Mouse (Mus musculus) heart, postnatal 0 days (tissue): ENCODE measurements around the gene Gm5868. TPM values are rescaled to one million over a fixed set of nuclear protein-coding genes. Genes with fewer than 3 reads are reported as not detected.
"Not testable (repeated sequence)": the region's sequence is repeated elsewhere in the genome, so short reads cannot be mapped to it uniquely, and the experiment has no call there.

Source experiments
- ATAC-seq: fragments of 200-750 bp; cut with Nextera tagmentation; 2 replicates; pipeline ENCODE4 v1.8.0; 2017; ENCODE audit warnings: low read depth, moderate number of reproducible peaks, moderate library complexity; ENCODE audit not compliant: insufficient read depth
- DNase-seq: peaks from one replicate; pipeline ENCODE4 v3.0.0-alpha.2; 2016; ENCODE audit warnings: low spot score
- H3K27ac ChIP-seq: fragments of 300-500 bp; sonication (generic); 2 replicates; pipeline ENCODE4 v1.5.1; 2014; ENCODE audit warnings: low read depth, mild to moderate bottlenecking
- H3K27me3 ChIP-seq: fragments of 300-500 bp; sonication (generic); 2 replicates; pipeline ENCODE4 v1.6.1; 2014; ENCODE audit warnings: low read length, mixed read lengths; ENCODE audit not compliant: control insufficient read depth, insufficient read depth
- H3K36me3 ChIP-seq: fragments of 300-500 bp; sonication (generic); replicated peaks from 2 replicates; pipeline ENCODE4 v1.6.1; 2014; ENCODE audit warnings: low read length, mixed read lengths; ENCODE audit not compliant: control insufficient read depth, insufficient read depth
- H3K4me1 ChIP-seq: fragments of 300-500 bp; sonication (generic); 2 replicates; pipeline ENCODE4 v1.6.1; 2014; ENCODE audit warnings: antibody characterized with exemption; ENCODE audit not compliant: control insufficient read depth, insufficient read depth
- H3K4me2 ChIP-seq: fragments of 300-500 bp; sonication (generic); 2 replicates; pipeline ENCODE4 v1.6.1; 2014; ENCODE audit warnings: low read depth, mild to moderate bottlenecking, low read length, moderate library complexity
- H3K4me3 ChIP-seq: fragments of 300-500 bp; sonication (generic); 2 replicates; pipeline ENCODE4 v1.5.1; 2014; ENCODE audit warnings: low read depth, low read length
- H3K9ac ChIP-seq: fragments of 300-500 bp; sonication (generic); replicated peaks from 2 replicates; pipeline ENCODE4 v1.6.1; 2014; ENCODE audit warnings: low read depth, low read length, mixed read lengths
- H3K9me3 ChIP-seq: fragments of 300-500 bp; sonication (generic); replicated peaks from 2 replicates; pipeline ENCODE4 v1.6.1; 2016; ENCODE audit warnings: low read length; ENCODE audit not compliant: control insufficient read depth
- CTCF ChIP-seq: IDR thresholded peaks from 2 replicates; pipeline ENCODE4 v1.5.1; 2016; ENCODE audit warnings: antibody characterized with exemption, control low read depth, low read depth
- EP300 ChIP-seq: IDR thresholded peaks from 2 replicates; pipeline ENCODE4 v1.6.1; 2016; ENCODE audit warnings: antibody characterized with exemption, low read depth
- WGBS: fragments of 180-500 bp; shearing (Covaris S2); extraction: QIAGEN DNeasy Blood & Tissue Kit; methylation state at CpG from one replicate; pipeline ENCODE4 v1.1.7; 2014; 5-methylcytosine and 5-hydroxymethylcytosine counted together
- polyA plus RNA-seq: library from polyadenylated mRNA; unstranded; fragments of >200 nt; fragmentation: Nextera tagmentation; extraction: Ambion mirVana; gene quantifications from 2 replicates; pipeline ENCODE4 v1.2.1, GENCODE M21; 2015
- total RNA-seq: library from RNA; depleted of rRNA; stranded (reverse); fragments of >200 nt; gene quantifications from 2 replicates; pipeline ENCODE4 v1.2.3, GENCODE M21; 2014; ENCODE audit warnings: low replicate concordance

The Gm5868 gene
- total and polyA plus RNA-seq, 2 experiments from 2014 or later: not detected

DNA sequence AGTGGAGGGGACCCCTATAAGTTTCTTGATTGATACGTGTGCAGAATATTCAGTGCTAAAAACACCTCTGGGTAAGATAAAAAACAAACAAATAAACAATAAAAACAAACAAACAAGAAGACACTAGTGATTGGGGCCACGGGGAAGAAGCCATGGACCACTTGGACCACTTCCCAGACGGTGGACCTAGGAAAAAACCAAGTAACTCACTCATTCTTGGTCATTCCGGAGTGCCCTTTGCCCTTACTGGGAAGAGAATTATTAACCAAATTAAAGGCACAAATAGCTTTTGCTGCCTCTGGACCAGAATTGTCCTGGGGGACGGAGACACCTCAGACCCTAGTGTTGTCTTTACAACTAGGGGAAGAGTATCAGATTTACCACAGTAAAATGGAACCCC lies 21.7 kb downstream of the Gm5868 start:
- no peak overlapping the region for H3K4me2 ChIP-seq
- 89% methylated on average over 5 of the region's 5 CpGs for WGBS

DNA sequence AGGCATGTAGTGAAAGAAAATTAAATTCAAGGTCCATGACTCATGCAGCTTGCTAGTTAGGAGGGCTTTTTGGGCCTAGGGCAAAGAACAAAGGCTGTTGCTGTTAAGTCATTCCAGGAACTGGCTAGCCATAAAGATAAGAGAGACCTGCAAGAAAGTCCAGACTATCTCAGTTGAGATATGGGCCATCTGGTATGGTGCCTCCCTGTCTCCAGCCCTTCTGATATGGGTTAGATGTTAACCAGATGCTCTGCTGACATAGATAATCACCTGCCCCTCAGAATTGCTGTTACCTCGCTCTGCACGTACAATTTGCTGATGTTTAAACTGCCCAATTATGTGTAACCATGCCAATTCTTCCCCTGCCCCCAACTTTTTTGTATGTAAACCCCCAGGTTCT lies 24.2 kb downstream of the Gm5868 start:
- H3K27ac ChIP-seq, H3K27me3 ChIP-seq, H3K9ac ChIP-seq, ATAC-seq, H3K4me1 ChIP-seq, DNase-seq, H3K4me2 ChIP-seq, H3K4me3 ChIP-seq, H3K9me3 ChIP-seq, H3K36me3 ChIP-seq: not testable (repeated sequence)
- WGBS: 45% methylated on average over 2 of the region's 2 CpGs

More for the DNA sequence above, 21.7 kb downstream of the Gm5868 start:
- Histone ChIP-seq H3K27me3 (no peaks in the 10 kb centered on the region), H3K4me1 (no peaks in the 10 kb centered on the region), H3K9ac (no peak overlapping the region), H3K27ac (no peak overlapping the region), H3K9me3 (peaks cover 10% of the 10 kb centered on the region; the same call in 1 of the 2 replicates), H3K36me3 (no peaks in the 10 kb centered on the region), H3K4me3 (no peak overlapping the region)
- no peak for ATAC-seq
- no peak for TF ChIP-seq CTCF
- no peak for TF ChIP-seq EP300
- no peak for DNase-seq

DNA sequence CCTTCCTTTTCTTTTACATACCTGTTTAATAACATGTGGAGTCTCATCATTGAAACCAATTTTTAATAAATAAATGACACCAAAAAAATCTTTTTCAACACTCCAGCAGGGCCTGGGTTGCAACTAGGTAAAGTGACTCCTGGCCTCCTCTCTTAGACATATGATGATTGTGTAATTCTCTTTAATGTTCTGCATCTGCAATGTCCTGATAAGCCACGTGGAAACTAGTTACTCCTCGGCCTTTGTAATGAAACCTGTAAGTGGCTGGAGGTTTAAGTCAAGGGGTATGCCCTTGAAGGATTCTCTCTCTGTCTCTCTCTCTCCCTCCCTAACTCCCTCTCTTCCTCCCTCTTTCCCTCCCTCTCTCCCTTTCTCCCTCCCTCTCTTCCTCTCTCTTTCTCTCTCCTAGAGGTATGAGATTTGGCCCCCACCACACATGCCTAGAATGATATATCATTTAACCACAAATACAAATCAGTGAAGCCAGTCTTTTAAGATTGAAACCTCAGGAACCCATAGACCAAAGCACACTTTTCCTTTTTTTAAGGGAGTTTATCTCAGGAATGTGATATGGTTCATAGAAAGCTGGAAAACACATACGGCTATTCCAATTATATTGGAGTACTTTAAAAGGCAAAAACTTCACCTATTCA lies 26.2 kb downstream of the Gm5868 start:
- H3K9me3 ChIP-seq: no peaks in the 10 kb centered on the region
- no peak overlapping the region for H3K4me2 ChIP-seq
- no peaks in the 10 kb centered on the region for H3K36me3 ChIP-seq
- peaks cover 10% of the 10 kb centered on the region; the same call in 1 of the 2 replicates for H3K4me1 ChIP-seq
- no peaks in the 10 kb centered on the region for H3K27me3 ChIP-seq
- H3K9ac ChIP-seq: no peak overlapping the region
- WGBS: 39% methylated on average over 3 of the region's 3 CpGs
- DNase-seq (no peak), ATAC-seq (no peak)
- TF ChIP-seq EP300: no peak
- TF ChIP-seq CTCF: no peak
- H3K4me3 ChIP-seq: no peak overlapping the region
- H3K27ac ChIP-seq: no peak overlapping the region

DNA sequence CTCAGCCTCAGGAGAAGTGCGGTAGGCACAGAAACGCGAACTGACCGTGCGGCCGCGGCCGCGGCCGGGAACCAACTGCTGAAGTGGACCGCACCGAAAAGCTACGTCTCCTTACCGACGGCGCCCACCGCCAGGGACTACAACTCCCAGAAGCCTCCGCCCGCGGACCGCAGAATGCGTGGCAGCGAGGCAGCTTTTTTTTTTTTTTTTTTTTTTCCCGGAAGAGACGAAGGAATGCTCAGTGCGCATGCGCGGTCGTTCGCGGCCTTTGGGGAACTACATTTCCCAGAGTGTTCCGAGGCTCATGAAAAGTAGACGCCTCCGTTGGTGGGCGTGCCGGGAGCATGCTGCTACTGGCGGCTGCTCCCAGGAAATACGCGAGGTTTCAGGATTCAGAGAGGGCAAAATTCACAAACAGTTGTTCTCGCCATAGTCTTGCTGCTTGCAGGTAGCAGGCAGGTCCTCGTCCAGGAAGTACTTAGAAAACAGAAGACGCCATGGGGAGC lies 27.8 kb downstream of the Gm5868 start, which contains the start of gene Nfxl1:
Gene Nfxl1, minus strand, starts transcription at position 141 of the 506 bp plus-strand sequence.
- H3K9me3 ChIP-seq: no peaks in the 10 kb centered on the region
- no peak for TF ChIP-seq CTCF
- TF ChIP-seq EP300: no peak
- peak within 1 kb of the TSS; percentile 70 for H3K9ac ChIP-seq
- DNase-seq (peak; percentile 96), ATAC-seq (peak; percentile 96)
- WGBS: under 1% methylated on average over 42 of the region's 42 CpGs
- peak within 1 kb of the TSS; percentile 4; the same call in 1 of the 2 replicates for H3K27ac ChIP-seq
- H3K4me1 ChIP-seq: peaks cover 10% of the 10 kb centered on the region; the same call in 1 of the 2 replicates
- peak within 1 kb of the TSS; percentile 97 for H3K4me2 ChIP-seq
- H3K36me3 ChIP-seq: peaks cover 5% of the 10 kb centered on the region; the same call in 1 of the 2 replicates
- H3K27me3 ChIP-seq: no peaks in the 10 kb centered on the region
- H3K4me3 ChIP-seq: peak within 1 kb of the TSS; percentile 65

DNA sequence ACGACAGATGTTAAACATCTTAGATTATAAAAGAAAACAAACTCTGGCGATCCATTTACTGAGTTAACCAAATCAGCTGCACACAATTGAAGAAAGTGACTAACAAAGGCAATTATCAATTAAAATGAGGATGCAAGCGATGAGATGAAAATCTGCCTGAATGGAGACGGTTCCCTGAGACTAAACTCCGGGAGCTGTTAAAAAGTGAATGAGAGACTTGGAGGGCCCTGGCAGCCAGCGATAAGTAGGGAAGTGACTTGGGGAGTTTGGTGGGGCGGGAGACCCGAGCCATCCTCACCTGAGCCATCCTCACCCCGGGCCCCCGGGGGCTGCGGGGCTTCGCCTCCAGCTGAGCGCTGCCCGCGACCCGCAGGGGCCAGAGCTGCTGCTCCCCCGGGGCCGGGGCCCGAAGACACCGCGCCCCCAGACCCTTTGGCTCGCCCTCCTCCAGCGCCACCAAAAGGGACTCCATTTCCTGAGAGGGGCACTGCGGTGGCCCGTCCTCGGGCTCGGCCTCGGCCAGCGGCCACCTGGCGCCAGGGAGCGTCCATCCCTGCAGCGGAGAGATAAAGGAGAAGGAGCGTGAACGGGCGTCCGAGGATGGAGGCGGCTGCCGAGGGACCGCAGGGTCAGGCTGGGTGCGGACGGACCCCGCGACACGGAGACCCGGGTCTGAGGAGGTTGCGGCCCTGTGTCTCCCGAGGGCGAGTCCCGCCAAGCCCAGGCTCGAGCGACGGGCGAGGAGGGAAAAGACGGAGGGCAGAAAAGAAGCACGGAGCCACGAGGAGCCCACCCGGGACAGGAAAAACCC lies 28.4 kb downstream of the Gm5868 start:
- H3K4me3 ChIP-seq: peak overlapping the region; percentile 65
- no peaks in the 10 kb centered on the region for H3K27me3 ChIP-seq
- no peak overlapping the region for H3K27ac ChIP-seq
- peaks cover 10% of the 10 kb centered on the region; the same call in 1 of the 2 replicates for H3K4me1 ChIP-seq
- peak overlapping the region; percentile 70 for H3K9ac ChIP-seq
- DNase-seq: peak; percentile 27
- TF ChIP-seq CTCF (no peak), EP300 (no peak)
- H3K9me3 ChIP-seq: no peaks in the 10 kb centered on the region
- under 1% methylated on average over 57 of the region's 57 CpGs for WGBS
- H3K4me2 ChIP-seq: peak overlapping the region; percentile 97
- peak; percentile 61 for ATAC-seq
- peaks cover 5% of the 10 kb centered on the region; the same call in 1 of the 2 replicates for H3K36me3 ChIP-seq
